Mouse (Mus musculus) E14TG2a.4 (cell line): ENCODE measurements around the gene Lrrc7.
A peak's percentile ranks its signal among the peaks of the same experiment; 100 is the strongest.

Experiments
- H3K27me3 ChIP-seq: 2 replicates; pipeline ENCODE4 v1.6.1; 2014; ENCODE audit warnings: low read length, control low read depth; ENCODE audit not compliant: insufficient read depth
- H3K36me3 ChIP-seq: 2 replicates; pipeline ENCODE4 v1.6.1; 2014; ENCODE audit warnings: low read length, control low read depth; ENCODE audit not compliant: insufficient read depth
- H3K4me1 ChIP-seq: replicated peaks from 2 replicates; pipeline ENCODE4 v1.6.1; 2014; ENCODE audit warnings: low read depth, low read length, control low read depth
- H3K4me3 ChIP-seq: replicated peaks from 2 replicates; pipeline ENCODE4 v1.5.1; 2014; ENCODE audit warnings: mild to moderate bottlenecking, low read length
- H3K9me3 ChIP-seq: 2 replicates; pipeline ENCODE4 v1.6.1; 2014; ENCODE audit warnings: low read length, control low read depth
- CTCF ChIP-seq: conservative IDR thresholded peaks from 2 replicates; pipeline ENCODE4 v1.5.1; 2014; ENCODE audit warnings: low read length
- NANOG ChIP-seq: IDR thresholded peaks from 2 replicates; pipeline ENCODE4 v1.6.1; 2014; ENCODE audit warnings: borderline replicate concordance, low read length, mixed read lengths
- POU5F1 ChIP-seq: IDR thresholded peaks from 2 replicates; pipeline ENCODE4 v1.6.1; 2014; ENCODE audit warnings: low read length, borderline replicate concordance

The Lrrc7 gene

GRCm38 (mm10) chr3:158554280-158554679, 7.7 kb downstream of the Lrrc7 start:
- Histone ChIP-seq H3K36me3 (no peaks in the 10 kb centered on the region), H3K4me3 (no peak overlapping the region), H3K9me3 (no peaks in the 10 kb centered on the region), H3K4me1 (peaks cover 15% of the 10 kb centered on the region), H3K27me3 (peaks cover 5% of the 10 kb centered on the region)
- TF ChIP-seq CTCF (no peak), POU5F1 (no peak), NANOG (no peak)

- TF ChIP-seq CTCF: no peak
- TF ChIP-seq POU5F1: no peak
- no peak for TF ChIP-seq NANOG
- peaks cover 11% of the 10 kb centered on the region; the same call in 1 of the 2 replicates for H3K4me1 ChIP-seq
Observed at GRCm38 (mm10) chr3:158552105-158552504, 9.9 kb downstream of the Lrrc7 start.

DNA sequence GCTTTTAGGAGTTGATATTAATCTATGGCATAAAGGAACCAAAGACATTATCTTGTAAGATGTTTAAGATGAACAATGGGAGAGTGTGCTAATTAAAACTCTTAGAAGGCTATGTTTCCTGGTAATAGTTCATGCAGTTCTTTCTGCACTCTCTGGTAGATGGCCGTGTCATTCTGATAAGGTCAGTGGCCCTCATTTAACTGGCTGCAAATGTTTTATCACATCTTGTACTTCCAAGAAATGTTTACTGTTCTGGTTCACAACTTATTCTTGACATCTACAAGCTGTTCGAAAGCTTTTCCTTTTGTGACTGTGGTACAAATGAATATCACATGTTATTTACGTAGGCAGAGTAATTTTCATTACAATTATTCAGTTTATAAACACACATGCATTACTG, 18.5 kb downstream of the Lrrc7 start:
- TF ChIP-seq CTCF (no peak), POU5F1 (no peak), NANOG (no peak)

More at GRCm38 (mm10) chr3:158552105-158552504, 9.9 kb downstream of the Lrrc7 start:
- no peaks in the 10 kb centered on the region for H3K9me3 ChIP-seq
- no peak overlapping the region for H3K4me3 ChIP-seq
- no peaks in the 10 kb centered on the region for H3K27me3 ChIP-seq
- no peaks in the 10 kb centered on the region for H3K36me3 ChIP-seq

GRCm38 (mm10) chr3:158532859-158533258, 29.2 kb downstream of the Lrrc7 start:
- Histone ChIP-seq H3K4me1 (peaks cover 11% of the 10 kb centered on the region), H3K9me3 (no peaks in the 10 kb centered on the region), H3K36me3 (no peaks in the 10 kb centered on the region), H3K27me3 (no peaks in the 10 kb centered on the region), H3K4me3 (no peak overlapping the region)
- TF ChIP-seq POU5F1 (no peak), CTCF (no peak), NANOG (no peak)

More for the DNA sequence above, 18.5 kb downstream of the Lrrc7 start:
- H3K4me1 ChIP-seq: no peaks in the 10 kb centered on the region
- no peaks in the 10 kb centered on the region for H3K27me3 ChIP-seq
- H3K4me3 ChIP-seq: no peak overlapping the region
- H3K9me3 ChIP-seq: no peaks in the 10 kb centered on the region
- H3K36me3 ChIP-seq: no peaks in the 10 kb centered on the region

DNA sequence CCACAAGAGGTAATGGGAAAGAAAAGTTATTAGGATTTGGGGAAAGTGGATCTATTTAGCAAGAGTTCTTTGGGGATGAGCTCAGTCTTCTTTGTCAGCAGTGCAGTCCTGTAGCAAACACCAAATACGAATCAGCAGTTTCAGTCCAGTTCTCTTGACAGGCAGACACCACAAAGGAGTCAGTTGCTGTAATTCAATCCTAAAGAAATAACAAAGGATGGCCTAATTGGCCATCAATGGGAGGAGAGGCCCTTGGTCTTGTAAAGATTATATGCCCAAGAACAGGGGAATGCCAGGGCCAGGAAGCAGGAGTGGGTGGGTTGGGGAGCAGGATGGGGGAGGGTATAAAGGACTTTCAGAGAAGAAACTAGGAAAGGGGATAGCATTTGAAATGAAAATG, 33.5 kb downstream of the Lrrc7 start:
- Histone ChIP-seq H3K9me3 (no peaks in the 10 kb centered on the region), H3K4me1 (peaks cover 12% of the 10 kb centered on the region)
- TF ChIP-seq POU5F1: no peak
- TF ChIP-seq NANOG: peak; percentile 79; the same call in 1 of the 2 replicates

GRCm38 (mm10) chr3:158493730-158494129, 68.3 kb downstream of the Lrrc7 start:
- no peak for TF ChIP-seq NANOG
- TF ChIP-seq CTCF: no peak
- no peak for TF ChIP-seq POU5F1

More for the DNA sequence above, 33.5 kb downstream of the Lrrc7 start:
- H3K36me3 ChIP-seq: no peaks in the 10 kb centered on the region
- H3K27me3 ChIP-seq: no peaks in the 10 kb centered on the region
- no peak overlapping the region for H3K4me3 ChIP-seq

GRCm38 (mm10) chr3:158479677-158480076, 82.3 kb downstream of the Lrrc7 start:
- Histone ChIP-seq H3K27me3 (no peaks in the 10 kb centered on the region), H3K36me3 (no peaks in the 10 kb centered on the region), H3K4me3 (no peak overlapping the region), H3K9me3 (no peaks in the 10 kb centered on the region), H3K4me1 (no peaks in the 10 kb centered on the region)
- TF ChIP-seq NANOG (no peak), POU5F1 (no peak), CTCF (no peak)

More at GRCm38 (mm10) chr3:158493730-158494129, 68.3 kb downstream of the Lrrc7 start:
- no peaks in the 10 kb centered on the region for H3K27me3 ChIP-seq
- no peaks in the 10 kb centered on the region for H3K4me1 ChIP-seq
- H3K36me3 ChIP-seq: no peaks in the 10 kb centered on the region
- H3K4me3 ChIP-seq: no peak overlapping the region
- no peaks in the 10 kb centered on the region for H3K9me3 ChIP-seq

GRCm38 (mm10) chr3:158400600-158400999, 161.4 kb downstream of the Lrrc7 start:
- Histone ChIP-seq H3K27me3 (no peaks in the 10 kb centered on the region), H3K4me3 (no peak overlapping the region), H3K4me1 (no peaks in the 10 kb centered on the region), H3K36me3 (no peaks in the 10 kb centered on the region), H3K9me3 (no peaks in the 10 kb centered on the region)
- TF ChIP-seq NANOG (no peak), CTCF (no peak)

GRCm38 (mm10) chr3:158391534-158391933, 170.5 kb downstream of the Lrrc7 start:
- Histone ChIP-seq H3K9me3 (no peaks in the 10 kb centered on the region), H3K27me3 (no peaks in the 10 kb centered on the region), H3K4me3 (no peak overlapping the region), H3K4me1 (no peaks in the 10 kb centered on the region), H3K36me3 (no peaks in the 10 kb centered on the region)
- TF ChIP-seq POU5F1 (no peak), CTCF (no peak), NANOG (no peak)
